Mouse (Mus musculus): Measurements from ENCODE around the gene Bsn.
A peak's percentile ranks its signal among the peaks of the same experiment; 100 is the strongest.

Bsn gene

DNA sequence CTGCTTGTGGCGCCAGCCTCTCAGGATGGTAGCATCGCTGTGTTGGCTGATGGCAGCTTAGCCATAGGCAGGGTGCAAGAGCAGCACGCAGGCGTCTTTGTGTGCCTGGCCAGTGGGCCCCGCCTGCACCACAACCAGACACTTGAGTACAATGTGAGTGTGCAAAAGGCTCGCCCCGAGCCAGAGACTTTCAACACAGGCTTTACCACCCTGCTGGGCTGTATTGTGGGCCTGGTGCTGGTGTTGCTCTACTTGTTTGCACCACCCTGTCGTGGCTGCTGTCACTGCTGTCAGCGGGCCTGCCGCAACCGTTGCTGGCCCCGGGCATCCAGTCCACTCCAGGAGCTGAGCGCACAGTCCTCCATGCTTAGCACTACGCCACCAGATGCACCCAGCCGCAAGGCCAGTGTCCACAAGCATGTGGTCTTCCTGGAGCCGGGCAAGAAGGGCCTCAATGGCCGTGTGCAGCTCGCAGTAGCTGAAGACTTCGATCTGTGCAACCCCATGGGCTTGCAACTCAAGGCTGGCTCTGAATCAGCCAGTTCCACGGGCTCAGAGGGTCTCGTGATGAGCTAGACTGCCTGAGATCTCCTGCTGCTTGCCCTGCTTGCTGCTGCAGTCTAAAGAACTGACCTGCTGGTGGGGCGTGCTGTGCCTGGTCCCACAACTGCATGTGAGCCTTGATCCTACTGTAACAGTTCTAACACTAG, 135.7 kb downstream of the Bsn start:
- DNase-seq (ENCODE audit: low spot score): no peak

DNA sequence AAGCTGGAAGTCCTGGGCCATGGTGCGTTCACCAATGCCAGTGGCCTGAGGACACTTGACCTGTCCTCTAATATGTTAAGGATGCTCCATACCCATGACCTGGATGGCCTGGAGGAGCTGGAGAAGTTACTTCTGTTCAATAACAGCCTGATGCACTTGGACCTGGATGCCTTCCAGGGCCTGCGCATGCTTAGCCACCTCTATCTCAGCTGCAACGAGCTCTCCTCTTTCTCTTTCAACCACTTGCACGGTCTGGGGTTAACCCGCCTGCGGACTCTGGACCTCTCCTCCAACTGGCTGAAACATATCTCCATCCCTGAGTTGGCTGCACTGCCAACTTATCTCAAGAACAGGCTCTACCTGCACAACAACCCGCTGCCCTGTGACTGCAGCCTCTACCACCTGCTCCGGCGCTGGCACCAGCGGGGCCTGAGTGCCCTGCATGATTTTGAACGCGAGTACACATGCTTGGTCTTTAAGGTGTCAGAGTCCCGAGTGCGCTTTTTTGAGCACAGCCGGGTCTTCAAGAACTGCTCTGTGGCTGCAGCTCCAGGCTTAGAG, 136.4 kb downstream of the Bsn start:
- DNase-seq (ENCODE audit: low spot score): no peak

DNA sequence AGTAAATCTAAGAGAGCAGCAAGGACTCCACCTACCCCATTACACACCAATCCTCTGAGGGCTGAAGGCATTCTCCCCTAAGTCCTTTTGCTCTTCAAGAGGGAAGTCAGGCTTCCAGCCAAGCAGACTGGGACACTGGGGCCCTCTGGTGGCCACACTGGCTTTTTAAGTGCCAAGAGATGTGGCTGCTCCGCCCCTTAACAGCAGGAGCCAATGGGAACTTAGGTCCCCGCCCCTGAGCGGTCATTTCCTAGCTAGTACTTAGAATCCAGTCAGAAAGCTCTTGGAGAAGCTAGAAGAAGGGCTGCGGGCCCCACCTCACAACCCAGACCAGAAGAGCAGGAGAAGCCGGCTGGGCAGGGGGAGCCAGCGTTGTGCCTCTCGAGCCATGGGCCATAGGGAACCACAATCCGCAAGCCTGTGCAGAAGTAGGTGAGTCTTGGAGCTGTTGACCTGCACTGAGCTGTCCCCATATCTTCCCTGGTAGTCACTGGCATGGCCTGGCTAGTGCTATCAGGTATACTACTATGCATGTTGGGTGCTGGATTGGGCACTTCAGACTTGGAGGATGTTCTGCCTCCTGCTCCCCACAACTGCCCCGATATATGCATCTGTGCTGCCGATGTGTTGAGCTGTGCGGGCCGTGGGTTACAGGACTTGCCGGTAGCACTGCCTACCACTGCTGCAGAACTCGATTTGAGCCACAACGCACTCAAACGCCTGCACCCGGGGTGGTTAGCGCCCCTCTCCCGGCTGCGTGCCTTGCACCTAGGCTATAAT, 137.1 kb downstream of the Bsn start, which contains the start of gene Amigo3:
Amigo3 (plus strand) TSS at position 275 of the 780 bp plus-strand sequence.
- DNase-seq (ENCODE audit: low spot score): peak; percentile 98

DNA sequence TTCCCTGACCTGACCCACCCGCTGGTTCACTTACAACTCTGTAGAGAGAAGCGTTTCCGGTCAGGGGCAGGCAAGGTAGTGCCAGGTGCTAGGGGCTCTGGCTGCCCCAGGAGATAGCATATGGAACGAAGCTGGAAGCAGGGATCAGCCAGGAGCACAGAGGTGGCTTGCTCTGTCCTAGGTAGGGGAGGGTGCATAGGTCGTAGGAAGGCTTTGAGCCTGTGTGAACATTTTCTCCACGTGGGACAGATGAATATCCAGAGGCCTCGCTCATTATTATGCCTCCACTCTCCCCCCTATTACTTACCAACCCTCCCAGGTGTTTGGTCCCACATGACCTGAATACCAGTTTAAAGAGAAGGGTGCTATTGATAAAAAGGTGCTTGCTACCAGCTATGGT, 137.8 kb downstream of the Bsn start:
- DNase-seq (ENCODE audit: low spot score): no peak

DNA sequence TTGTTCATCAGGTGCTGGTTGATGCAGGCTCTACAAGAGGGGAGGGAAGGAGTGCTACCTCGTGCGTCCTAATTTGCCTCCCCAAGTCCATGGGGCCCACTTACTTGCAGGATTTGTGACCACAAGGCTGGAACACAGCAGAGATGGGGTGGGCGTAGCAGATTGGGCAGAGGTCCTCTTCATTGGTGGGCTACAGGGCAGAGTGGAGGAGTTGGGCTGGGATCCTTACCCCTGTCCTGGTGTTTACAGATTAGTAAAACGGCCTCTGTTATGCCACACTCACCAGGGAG, 138.3 kb downstream of the Bsn start:
- no peak for DNase-seq (ENCODE audit: low spot score)

DNA sequence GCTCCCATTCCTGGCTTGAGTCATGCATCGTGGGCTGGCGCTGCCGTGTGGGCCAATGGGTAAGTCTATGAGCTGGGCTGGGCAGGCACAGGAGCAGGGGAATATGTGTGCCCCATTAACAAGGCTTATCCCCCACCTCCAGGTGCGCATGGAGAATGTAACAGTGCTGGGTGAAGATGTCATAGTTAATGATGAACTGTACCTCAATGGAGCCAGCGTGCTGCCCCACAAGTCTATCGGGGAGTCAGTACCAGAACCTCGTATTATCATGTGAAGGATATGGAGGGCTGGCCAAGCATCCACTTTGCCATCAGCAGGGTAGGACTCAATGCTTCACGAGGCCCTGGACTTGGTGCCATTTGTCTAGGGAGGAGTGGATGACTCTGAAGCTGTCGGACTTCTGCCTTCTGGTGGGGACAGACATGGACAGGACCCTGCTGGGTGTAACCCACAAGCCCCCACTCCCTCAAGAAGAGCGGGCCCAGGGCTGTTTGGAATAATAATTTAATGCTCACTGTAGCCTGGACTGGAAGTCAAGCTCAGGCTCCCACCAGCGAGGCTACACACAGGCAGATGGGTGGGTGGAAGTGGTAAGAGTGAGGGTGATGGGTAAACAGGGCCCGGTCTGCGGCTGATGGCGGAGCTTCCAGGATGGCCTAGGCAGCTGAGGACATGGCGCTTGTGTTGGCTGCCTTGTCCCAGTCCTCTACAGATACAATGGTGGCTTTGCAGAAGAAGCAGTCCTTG, 138.8 kb downstream of the Bsn start:
- no peak for DNase-seq (ENCODE audit: low spot score)

DNA sequence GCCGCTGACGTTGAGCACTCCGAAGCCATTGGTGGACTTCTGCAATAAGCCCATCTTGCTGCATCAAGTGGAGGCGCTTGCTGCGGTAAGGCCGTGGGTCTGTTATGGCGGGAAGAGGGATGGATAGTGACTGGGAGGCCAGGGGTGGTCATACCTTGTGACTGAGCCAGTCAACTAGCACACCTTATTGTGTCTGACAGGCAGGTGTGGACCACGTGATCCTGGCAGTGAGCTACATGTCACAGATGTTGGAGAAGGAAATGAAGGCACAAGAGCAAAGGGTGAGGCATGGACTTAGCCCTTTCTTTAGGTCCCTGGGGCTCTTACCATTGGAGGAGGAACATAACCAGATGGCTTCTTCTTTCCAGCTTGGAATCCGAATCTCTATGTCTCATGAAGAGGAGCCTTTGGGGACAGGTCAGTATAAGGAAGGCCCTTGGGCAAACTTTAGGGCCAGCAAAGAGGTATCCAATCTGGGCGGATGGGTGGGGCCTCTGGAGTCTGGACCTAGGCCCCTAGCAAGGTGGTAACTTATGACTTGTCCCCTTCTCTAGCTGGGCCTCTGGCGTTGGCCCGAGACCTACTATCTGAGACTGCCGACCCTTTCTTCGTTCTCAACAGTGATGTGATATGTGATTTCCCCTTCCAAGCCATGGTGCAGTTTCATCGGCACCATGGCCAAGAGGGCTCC, 140.5 kb downstream of the Bsn start:
- DNase-seq (ENCODE audit: low spot score): no peak

DNA sequence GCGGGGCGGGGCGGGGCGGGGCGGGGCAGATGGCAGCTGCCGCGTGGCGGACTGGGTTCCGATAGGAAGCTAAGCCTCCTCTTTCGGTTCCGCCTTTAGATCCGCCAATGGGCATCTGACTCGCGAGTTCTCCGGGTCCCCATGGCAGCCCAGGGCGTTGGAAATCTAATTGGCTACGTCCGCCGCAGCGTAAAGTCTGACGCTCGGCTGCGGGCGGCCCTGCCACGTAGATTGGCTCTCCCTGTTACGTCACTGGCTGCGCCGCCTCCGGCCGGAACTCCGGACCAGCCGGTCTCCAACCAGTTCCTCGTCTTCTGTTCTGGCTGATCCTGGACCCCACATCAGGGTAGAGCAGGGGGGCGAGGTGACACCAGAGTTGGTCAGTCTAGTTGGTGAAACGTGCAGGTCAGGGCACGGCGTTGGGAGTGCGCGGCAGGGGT, 141.1 kb downstream of the Bsn start, which contains the start of gene Gmppb:
Gmppb (plus strand) TSS at position 227 of the 440 bp plus-strand sequence.
- peak; percentile 97 for DNase-seq (ENCODE audit: low spot score)

DNA sequence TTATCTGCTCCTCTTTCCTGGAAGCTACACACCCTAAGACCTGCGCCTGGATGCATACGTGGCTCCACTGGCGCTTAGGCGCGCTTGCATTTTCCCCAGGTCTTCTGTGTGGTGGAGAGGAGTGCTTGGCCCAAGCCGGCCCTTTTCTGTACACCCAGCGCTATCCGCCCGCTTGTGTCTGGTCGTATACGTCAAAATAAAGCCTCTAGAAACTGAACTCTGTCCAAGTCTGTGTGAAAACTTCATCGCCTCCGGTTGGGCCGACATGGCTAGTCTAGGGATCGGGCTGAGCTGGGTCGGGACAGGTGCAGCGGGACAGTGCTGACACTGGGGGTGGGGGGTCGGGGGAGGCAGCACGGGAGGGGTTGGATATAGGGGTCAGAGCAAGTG, 141.6 kb downstream of the Bsn start:
- DNase-seq (ENCODE audit: low spot score): peak; percentile 57

DNA sequence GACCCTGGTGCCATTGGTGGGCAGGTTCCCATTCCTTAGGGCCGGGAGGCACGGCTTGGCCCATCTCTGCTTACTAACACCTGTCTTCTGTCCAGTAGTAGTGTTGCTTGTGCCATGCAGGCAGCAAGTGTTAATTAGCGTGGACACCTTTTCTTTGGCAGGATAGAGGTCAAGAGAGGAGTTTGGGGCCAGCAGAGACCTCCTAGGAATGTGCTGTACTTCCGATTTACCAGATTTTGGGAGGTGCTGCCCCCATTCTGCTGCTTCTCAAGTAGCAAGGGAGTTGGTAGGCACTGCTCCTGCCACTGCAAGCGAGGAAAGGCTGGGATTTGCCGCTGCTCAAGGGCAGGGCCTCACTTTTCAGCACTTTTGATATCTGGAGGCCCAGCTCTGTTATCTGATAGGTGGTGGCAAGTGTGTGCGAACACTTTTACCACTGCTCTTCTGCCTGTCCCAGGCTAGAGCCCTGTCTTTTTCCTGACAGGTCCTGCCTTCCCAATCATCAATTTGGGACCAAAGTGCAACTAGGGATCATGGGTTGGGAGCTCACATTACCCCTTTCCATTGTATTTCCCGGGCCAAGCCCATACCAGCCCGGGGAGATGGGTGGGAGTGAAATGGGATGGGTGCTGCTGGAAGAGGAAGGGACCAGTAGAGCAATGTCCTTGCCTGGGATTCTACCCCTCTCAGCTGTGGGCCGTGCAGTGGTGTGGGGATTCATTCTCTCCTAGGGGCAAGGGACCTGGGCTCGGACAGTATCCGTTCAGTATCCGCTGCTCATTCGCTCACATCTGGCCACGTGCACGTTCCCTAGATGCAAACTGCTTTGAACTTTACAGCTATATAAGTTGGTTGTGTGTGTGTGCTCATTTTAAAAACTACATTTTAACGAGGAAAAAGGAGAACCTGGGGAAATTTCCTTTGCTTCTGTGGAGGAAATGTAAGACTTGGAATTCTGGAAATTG, 142.3 kb downstream of the Bsn start:
- DNase-seq (ENCODE audit: low spot score): peak; percentile 62

DNA sequence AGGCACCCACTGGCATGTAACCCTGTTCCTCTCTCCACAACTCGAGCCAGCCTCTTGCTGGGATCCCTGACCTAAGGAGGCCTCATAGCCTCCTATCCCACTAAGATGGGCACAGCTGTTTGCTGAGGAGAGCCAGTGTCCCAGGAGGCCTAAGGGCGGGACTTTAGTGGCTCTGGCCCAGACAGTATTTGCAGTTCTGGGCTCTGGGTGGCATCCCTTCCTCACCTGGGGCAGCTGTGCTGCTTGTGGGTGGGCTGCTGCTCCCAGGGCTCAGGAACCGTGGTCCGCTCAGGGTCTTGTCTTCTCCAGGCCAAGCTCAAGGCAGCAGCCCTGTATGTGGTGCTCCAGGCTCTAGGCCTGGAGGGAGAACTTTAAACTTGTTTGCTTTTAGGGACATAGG, 143.6 kb downstream of the Bsn start:
- no peak for DNase-seq (ENCODE audit: low spot score)
